Mouse (Mus musculus) megakaryocyte-erythroid progenitor cell, adult 5 weeks (primary cell): Measurements from ENCODE around the gene Gm13178. TPM values are rescaled to one million over a fixed set of nuclear protein-coding genes. Genes with fewer than 3 reads are reported as not detected.

ENCODE experiments used
- polyA plus RNA-seq: library from polyadenylated mRNA; stranded (reverse); fragments of >175 nt; gene quantifications from 2 replicates; pipeline ENCODE4 v1.2.3, GENCODE M21; 2012

The Gm13178 gene
- polyA plus RNA-seq: not detected in 2 replicates

GRCm38 (mm10) chr4:144721304-144721703, at the start of gene Gm13178:
TSS of gene Gm13178 (minus strand) at chr4:144721404.

GRCm38 (mm10) chr4:144686268-144686667, 34.9 kb downstream of the Gm13178 start, which contains the start of gene Gm436:
TSS of gene Gm436 (minus strand) at chr4:144686368.

Other genes starting within 250 kb of the Gm13178 start
- not detected in 2 replicates for gene 9430007A20Rik, start 201.6 kb downstream of the Gm13178 start, polyA plus RNA-seq
- gene Gm13124, start 156.3 kb downstream of the Gm13178 start, polyA plus RNA-seq: not detected in 2 replicates
- not detected in 2 replicates for gene Aadacl4, start 107.7 kb downstream of the Gm13178 start, polyA plus RNA-seq
- not detected in 2 replicates for gene Gm436, start 35.0 kb downstream of the Gm13178 start, polyA plus RNA-seq
- not detected in 2 replicates for gene Gm438, start 65.2 kb upstream of the Gm13178 start, polyA plus RNA-seq
- gene Dhrs3, start 171.4 kb upstream of the Gm13178 start, polyA plus RNA-seq: 8.4 and 10.6 TPM in 2 replicates